Mouse (Mus musculus) layer of hippocampus, adult 6 months (tissue): ENCODE results near the gene 4921511M17Rik. TPM values are rescaled to one million over a fixed set of nuclear protein-coding genes. Genes with fewer than 3 reads are reported as not detected.

ENCODE experiments used
- long read RNA-seq, 2 experiments: library from polyadenylated mRNA; unstranded; transcript quantifications; one replicate each; pipeline ENCODE4 v2.0.0; 2019 to 2020
- polyA plus RNA-seq: library from polyadenylated mRNA; unstranded; fragments of <200 nt; fragmentation: Nextera tagmentation; gene quantifications from 2 replicates; pipeline ENCODE4 v1.2.3, GENCODE M21; 2021

Gene 4921511M17Rik
- not detected in 2 replicates for polyA plus RNA-seq
- long read RNA-seq, experiment 1, result 0 reads
- long read RNA-seq, experiment 2, result 0 reads

GRCm38 (mm10) chrX:154033727-154034126, at the start of gene 4921511M17Rik:
TSS of gene 4921511M17Rik (minus strand) at chrX:154033827.

GRCm38 (mm10) chrX:154054939-154055338, 21.3 kb upstream of the 4921511M17Rik start, which contains the start of gene Gm10057:
TSS of gene Gm10057 (minus strand) at chrX:154055039.

DNA sequence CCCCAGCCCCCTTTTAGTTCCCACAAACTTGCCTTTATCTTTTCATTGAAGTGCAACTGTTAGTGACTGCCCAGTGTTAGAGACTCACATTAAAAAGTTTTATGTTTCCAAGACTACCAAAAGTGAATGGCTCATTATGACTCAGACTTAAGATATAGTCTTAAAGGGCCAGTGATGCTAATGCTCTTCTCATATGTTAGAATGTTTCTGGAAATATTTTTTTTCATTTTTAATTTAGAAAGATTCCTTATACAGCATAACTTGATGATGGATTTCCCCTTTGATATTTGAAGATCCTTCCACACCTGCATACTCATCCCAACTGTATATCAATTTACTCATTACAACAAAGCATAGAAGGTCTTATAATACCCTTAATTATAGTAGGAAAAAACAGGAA, 21.1 kb downstream of the 4921511M17Rik start, which contains the start of gene Samt1:
TSS of gene Samt1 (minus strand) at position 101 of the 400 bp plus-strand sequence.

Other genes starting within 250 kb of the 4921511M17Rik start
- 14.0 and 14.9 TPM in 2 replicates for gene Spin2c, start 201.6 kb downstream of the 4921511M17Rik start, polyA plus RNA-seq
- not detected in 2 replicates for gene Samt1, start 21.2 kb downstream of the 4921511M17Rik start, polyA plus RNA-seq
- not detected in 2 replicates for gene Gm10057, start 21.2 kb upstream of the 4921511M17Rik start, polyA plus RNA-seq
- not detected in 2 replicates for gene Gm15140, start 86.9 kb upstream of the 4921511M17Rik start, polyA plus RNA-seq